Mouse (Mus musculus): ENCODE data around the gene Pole4.

DNA sequence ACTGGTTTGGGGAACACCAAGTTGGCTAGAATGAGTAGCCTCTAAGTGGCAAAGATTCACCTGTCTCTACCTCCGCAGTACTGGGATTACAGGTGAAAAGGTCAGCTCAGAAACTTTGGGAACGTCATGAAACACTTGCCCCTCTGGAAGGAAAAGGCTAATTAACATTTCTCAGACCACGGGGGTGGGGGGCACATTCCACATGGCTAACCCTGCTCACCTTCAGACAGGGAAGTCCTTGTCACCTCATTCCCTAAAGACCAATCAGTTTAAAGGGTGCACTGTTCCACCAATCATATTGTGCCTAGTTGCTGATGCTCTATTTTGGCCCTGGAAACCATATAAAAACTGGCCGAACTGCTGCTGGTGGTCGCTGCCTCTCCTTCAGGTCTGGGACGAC is 3.9 kb downstream of the Pole4 start:
- TF ChIP-seq CTCF (IDR thresholded peaks at IDR 0.05) (no peak), EP300 (IDR thresholded peaks at IDR 0.05) (no peak)

All from lung, postnatal 0 days (tissue).